Mouse (Mus musculus): ENCODE measurements around the gene Efl1.

Efl1 gene

DNA sequence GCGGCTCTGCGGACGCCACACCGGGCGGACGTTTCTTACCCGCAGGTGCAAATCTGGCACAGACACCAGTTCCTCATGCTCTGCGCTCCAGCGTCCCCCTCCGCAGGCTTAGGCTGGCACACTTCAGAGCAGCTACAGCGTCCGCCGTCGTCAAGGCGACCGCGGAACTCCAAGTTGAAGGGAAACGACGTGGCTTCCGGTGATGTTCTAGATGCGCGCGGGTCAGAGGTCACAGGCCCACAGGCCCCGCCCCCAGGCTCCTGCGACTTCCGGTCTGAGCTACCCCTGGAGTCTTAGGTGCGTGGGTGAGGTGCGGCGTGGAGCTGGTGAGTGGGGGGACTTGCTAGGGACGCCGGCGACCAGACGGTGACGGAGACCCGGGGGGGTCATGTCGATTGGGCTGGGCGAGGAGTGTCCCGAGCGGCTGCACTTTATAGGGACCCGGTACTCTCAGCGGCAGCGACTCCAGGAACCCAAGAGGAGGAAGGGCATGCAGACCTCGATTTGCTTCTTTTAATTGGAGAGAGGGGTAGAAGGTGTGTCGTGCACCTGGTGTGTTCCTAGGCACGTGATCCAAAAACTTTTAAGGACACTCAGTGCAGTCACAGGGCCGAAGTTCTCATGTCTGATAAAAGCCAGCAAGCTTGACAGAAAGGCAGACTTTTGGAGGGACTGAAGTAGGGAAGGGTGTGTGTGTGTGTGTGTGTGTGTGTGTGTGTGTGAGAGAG lies at the start of gene Efl1, which contains the start of gene Saxo2:
Gene Efl1, plus strand, starts transcription at position 262 of the 728 bp plus-strand sequence.
Gene Saxo2, minus strand, starts transcription at position 176 of the 728 bp plus-strand sequence.
- DNase-seq (ENCODE audit: low read depth, low spot score), result peak; percentile 86

DNA sequence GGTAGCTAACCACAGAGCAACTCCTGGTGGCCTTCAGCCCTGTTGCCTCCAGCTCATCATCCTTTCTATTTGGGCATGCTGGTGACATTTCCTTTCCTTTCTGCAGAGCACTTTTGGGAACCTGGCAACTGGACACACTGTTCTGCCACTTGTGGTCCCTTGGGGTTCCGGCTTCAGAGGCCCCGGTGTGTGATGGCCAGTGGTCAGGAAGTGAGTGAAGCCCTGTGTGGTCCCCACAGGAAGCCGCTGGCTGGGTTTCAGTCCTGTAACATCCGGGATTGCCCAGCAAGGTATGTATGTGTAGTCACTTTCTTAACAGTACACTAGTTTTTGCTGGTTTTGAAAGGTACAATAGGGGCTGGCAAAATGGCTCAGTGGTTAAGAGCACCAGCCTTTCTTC lies 46.4 kb upstream of the Efl1 start:
- DNase-seq (ENCODE audit: low read depth, low spot score), result no peak

DNA sequence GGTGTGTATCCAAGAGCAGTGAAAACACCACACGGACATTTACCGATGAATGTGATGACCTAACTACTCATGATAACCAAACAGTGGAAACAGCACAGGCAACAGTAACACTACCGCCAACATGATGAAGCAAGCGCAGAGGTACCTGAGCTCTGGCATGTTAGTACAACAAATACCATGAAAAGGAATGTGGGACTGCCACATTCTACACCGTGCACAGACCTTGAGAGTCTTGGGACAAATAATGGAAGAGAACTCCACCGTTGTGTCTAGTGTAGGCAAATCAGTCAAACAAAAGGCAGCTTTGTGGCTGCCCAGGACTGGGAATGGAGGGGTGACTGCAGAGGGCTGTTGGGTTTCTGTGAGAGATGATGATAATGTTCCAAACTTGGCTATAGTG lies 43.0 kb upstream of the Efl1 start:
- no peak for DNase-seq (ENCODE audit: low read depth, low spot score)

DNA sequence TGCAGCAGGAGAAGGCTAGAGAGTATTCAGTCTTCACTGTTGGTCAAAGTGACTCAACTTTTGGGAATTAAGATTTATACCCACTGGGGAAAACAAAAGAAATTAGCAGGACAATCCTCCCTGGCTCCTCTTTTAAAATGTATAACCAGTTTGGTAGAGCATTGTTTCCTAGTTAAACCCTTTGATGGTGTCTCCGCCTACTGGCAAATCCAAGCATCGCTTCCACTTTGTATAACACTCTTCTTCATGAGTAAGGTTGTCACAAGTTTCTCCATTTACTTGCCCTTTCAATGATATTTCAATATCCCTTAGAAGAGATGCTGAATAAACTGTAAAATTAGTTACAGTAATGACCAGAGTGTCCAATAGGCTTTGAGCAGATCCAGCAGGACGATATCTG lies 38.8 kb upstream of the Efl1 start:
- DNase-seq (ENCODE audit: low read depth, low spot score), result no peak

DNA sequence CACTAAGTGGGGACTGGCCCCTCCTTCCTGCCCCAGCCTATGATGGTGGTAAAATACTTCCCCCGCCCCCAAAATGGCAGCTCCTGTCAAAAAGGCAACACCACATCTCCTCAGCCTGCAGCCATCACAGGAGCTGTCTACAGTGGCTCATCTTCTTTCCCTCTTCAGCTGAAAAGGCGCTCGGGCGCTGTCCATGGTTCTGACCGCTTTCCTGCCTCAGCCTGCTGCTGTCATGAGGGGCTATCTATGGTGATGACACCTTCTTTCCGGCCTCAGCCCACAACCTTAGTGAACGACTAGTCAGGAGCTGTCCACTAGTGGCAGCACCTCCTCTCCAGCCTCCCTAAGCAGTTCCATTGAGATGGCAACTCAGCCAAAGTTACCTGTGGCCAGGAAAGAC lies 23.1 kb upstream of the Efl1 start:
- peak; percentile 57 for DNase-seq (ENCODE audit: low read depth, low spot score)

DNA sequence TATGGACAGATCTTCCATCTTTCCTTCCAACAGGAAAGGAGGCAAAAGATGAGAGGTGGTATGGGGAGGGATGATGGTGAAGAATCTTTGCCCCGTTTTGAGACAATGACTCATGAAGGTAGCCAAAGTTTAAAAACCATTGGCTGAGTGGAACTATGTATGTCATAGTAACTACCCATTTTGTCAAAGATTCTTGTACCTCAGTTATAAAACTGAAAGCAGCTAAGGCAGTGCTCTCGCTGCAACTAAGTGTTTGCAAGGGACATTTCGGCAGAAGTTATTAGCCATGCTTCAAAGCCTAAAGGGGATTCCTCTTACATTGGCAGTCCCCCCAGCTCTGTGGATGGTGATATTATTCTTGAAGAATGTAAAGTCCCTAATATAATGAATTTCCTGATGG lies 1.2 kb upstream of the Efl1 start:
- no peak for DNase-seq (ENCODE audit: low read depth, low spot score)

DNA sequence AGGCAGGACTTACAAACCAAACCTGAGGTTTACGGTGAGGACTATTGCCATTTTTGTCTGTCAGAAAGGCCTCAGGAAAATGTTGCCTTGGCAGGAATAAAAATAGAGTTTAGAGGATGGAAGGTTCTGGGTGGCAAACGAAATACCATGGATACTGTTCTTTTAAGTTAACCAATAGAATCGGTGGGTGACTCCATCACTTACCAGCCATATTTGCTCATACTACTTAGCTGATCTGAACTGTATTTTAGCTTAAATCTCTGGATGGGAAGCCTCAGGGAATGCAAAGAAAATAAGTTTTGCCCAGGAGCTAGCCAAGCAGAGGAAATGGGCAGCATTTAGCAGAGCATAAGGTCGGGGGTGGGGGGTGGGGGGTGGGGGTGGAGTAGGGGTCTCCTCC lies 505 bp upstream of the Efl1 start:
- DNase-seq (ENCODE audit: low read depth, low spot score), result no peak

DNA sequence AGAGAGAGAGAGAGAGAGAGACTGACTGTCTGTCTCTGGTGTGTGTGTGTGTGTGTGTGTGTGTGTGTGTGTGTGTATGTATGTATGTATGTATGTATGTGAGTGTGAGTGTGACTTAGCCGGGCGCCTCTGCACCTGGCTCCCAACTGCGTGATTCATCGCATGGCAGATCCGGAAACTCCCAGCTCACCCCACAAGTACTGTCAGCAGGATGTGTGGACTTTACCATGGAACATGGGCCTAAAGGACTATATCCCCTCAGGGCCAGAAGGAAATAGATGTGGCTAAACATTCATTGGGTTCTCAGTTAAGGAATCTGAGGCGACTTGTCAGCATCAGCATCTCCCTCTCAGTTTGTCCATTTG lies 649 bp downstream of the Efl1 start:
- DNase-seq (ENCODE audit: low read depth, low spot score), result no peak

DNA sequence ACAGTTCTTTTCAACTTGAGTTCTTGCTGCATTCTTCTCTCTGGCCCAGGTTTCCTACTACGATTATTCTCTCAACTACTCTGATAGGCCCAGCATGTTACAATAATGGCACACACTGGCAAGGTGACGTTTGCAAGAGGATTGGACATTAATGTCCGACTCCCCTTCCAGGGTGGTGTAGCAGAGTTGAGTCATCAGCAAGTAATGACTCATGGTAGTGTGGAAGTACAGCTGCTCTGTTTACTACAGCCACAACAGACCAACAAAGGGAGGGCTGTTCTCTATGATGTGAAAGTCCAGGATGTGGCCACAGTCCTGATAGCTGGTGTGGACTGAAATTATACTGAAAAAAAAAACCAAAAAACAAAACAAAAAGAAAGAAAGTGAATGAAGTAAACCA lies 16.2 kb downstream of the Efl1 start:
- DNase-seq (ENCODE audit: low read depth, low spot score), result no peak

DNA sequence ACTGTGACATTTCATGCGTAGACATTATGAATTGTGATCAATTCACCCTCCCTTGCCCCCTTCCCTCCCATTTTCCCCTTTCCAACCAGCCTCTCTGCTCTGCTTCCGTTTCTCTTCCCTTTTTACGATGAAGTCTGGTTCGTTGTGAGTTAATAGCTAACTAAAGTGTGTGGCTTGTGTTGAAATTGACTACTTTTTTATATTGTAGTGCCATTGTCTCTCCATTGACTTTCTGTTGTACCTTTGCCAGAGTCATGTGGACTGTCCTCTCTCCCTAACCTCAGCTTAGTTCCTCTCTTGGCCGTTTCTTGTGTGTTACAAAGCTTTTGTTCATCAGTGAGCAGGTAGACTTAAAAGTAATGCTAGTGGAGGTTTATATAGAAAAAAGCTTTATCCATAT lies 27.6 kb downstream of the Efl1 start:
- DNase-seq (ENCODE audit: low read depth, low spot score), result no peak

DNA sequence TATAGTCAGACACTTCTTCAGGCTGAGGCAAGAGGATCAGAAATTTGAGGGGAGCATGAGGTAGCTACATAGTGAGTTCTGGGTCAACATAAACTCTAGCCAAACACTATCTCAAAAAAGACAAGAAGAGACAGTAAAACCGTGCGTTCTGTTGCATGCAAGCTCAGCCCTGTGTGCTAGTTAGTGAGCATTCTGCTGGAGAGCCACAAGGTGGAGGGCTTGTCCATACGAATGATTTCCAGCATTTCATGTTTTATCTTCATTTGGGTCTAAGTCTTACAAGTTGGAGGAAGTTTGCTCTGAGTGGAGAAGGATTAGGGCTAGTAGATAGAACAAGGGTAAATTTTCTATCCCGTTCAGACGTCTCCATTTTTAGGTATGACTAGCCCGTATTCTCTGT lies 28.4 kb downstream of the Efl1 start:
- no peak for DNase-seq (ENCODE audit: low read depth, low spot score)

DNA sequence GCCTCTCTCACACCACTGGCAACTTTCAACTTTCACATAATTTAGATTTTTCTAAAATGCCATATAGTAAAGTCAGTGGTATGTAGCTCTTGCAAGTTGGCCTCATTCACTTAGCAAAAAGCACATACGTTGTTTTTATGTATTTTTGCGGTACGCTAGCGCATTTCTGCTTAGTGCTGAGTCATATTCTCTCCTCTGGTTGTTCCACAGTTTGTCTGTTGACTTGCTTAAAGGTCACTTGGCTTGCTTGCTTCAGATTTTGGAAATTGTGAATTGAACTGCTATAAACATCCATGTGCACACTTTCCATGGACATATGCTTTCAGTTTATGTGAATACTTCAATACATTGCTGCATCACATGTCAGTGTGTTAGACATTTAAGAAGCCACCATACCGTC lies 31.5 kb downstream of the Efl1 start:
- DNase-seq (ENCODE audit: low read depth, low spot score), result no peak

DNA sequence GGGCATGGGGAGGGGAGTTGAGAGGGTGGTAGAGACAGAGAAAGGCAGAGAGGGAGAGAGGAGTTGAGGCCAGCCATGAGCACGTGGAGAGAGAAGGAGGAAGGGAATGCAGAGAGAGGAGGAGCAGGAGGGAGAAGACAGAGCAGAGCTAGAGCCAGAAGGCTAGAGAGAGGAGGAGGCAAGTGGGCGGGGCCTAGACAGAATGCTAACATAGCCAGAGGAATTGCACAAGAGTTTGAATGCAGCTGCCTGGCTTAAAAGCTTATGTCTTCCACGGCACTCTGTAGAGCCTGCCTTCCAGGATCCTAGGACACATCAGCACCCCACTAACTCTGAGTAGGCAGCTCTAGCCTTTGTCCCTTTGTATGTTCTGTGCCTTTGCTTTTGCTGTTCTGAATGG lies 40.3 kb downstream of the Efl1 start:
- DNase-seq (ENCODE audit: low read depth, low spot score), result no peak

DNA sequence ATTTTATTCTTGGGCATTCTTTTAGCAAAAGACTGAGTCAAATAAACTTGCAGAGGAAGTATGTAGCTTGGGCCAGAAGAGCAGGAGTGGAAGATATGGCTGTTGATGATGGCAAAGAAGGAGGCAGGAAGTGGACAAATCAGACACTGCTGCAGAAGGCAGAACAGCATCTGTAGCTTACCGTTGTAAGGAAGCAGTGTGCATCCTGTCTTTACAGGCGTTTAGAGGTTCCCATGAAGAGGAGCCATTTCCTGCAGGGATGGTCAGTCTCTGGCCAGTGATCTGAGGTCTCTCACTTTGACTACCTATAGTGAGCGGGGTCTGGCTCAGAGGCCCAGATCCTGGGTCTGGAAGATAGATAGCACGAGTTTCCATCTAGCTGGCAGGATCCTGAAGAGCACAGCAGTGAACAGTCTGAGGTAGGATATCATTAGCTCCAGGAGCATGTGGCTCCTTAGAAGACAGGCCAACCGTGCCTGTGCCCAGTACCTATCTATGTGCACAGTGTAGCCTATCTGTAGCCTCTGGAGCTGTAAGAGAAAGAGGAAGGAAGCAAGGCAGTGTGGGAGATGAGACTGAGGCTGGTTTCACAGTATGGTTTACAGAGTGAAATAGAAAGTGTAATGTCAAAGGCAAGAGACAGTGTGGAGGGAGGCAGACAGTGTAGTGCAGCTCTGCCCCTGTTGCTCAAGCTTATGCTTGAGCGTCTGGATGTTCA lies 42.8 kb downstream of the Efl1 start:
- DNase-seq (ENCODE audit: low read depth, low spot score), result no peak

DNA sequence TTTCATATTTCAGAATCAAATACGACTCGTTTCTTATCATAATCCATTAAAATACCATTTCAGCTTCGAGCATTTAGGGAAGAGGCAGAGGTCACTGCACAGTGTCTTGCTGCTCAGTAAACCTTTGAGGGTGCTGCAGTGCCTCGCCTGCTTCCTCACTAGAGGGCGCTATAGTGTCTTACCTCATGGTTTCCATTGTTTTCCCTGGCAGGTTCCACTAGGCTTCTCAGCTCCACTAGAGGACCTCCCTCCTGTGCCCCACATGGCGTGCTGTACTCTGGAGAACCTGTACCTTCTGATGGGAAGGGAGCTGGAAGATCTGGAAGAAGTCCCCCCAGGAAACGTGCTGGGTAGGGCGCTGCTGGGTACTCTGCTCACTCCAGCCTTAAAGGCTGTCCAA lies 49.3 kb downstream of the Efl1 start:
- no peak for DNase-seq (ENCODE audit: low read depth, low spot score)

DNA sequence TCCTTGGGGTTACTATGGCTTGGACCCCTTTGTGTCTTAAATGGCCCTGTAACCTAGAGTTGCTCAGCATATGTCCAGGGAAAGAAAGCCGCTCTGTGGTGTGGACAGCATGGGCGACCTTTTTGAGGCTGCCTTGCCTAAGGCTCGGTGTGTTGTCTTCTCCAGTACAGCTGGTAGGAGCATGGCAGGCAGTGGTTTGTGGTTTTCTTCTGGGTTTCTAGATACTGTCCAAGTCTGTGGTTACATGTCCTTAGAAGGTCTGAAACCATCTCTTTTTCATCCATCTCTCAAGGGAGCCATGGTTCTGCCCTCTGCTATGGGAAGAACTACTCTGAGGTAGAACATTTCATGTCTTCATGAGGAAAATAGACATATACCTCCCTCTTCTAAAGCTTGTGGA lies 50.6 kb downstream of the Efl1 start:
- DNase-seq (ENCODE audit: low read depth, low spot score), result no peak

DNA sequence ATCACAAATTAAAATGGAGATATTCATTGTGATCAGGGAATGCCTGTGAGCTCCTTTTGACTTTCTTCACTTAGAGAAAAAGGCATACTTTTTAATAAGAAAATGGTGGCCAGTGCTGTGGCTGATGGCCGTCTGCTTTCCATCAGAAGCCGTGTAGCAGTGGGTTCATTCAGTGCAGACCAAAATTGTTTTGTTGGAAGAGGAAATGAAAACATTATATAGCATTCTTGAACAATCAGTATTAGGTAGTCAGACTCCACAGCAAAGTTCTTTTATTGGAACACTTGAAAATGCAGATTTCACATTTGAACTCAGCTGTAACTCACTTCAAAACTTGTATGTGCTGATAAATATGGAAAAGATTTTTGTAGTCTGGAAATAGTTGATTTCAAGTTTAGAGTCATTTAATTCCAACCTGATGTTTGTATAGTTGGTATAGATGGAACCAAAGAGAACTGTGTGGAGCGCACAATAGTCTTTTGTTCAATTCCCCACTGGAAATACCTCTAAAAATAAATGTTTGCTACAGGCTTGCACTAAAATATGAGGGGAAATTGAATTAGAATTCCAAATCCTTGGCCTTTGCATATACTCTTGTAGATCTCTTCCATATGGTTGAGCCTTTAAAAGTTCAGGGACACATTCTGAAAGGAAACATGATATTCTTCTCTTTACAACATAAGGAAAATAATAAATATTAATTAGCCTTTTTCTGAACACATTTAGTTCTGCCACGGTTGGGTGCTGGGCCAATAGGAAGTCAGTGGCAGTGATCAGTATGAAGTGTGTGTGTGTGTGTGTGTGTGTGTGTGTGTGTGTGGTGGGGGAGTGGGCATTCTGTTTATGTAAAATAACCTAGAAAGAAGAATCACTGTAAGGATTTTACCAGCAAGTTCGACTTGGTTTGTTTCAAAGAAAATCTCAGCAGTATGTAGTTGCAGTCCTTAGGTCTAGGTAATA lies 54.2 kb downstream of the Efl1 start:
- DNase-seq (ENCODE audit: low read depth, low spot score), result no peak

DNA sequence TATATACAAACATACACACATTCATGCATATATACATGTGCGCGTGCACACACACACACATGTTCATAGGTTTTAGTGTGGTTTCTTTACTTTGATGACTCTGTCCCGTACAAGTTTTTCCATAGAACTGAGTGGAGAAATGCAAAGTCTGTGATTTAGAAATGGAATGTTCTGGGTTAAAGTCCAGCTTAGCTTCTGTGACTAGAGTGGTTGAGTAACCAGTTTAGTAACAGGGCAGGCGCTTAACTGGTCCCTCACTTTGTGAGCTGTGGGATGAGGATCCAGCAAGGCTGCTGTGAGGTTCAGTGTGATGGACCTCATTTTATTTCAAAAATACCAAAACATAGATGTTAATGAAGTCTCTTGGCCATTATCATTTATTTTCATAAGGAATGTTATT lies 60.8 kb downstream of the Efl1 start:
- no peak for DNase-seq (ENCODE audit: low read depth, low spot score)

DNA sequence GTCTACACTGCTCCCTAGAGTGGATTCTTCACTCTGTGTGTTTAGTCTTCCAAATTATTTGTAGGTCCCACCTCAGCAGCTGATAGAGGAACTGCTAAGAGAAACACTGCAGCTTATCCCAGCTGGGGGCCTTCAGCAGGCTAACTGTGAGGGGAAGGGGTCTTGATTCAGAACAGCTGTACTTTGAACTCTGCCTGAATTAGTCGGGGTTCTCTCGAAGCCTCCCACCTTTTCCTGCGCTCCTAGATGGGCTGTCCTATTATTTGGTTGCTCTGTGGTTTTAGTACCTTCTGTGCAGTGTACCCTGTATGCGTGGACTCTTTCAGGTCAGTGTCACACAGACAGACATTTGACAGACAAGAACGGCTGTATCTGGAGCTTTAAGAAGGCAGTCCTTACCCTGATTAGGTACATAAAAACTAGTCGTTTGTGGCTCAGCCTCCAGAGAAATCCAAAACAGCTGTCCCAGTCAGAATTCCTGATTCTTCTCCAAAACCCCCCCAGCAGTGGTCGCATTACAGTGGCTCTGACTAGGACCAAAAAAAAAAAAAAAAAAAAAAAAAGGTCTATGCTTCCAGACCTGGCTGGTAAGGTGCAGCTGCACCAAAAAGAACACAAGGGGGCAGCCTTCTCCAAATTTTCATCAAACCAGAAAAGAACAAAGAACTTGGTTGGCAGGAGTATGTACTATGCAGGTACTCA lies 66.9 kb downstream of the Efl1 start:
- no peak for DNase-seq (ENCODE audit: low read depth, low spot score)

DNA sequence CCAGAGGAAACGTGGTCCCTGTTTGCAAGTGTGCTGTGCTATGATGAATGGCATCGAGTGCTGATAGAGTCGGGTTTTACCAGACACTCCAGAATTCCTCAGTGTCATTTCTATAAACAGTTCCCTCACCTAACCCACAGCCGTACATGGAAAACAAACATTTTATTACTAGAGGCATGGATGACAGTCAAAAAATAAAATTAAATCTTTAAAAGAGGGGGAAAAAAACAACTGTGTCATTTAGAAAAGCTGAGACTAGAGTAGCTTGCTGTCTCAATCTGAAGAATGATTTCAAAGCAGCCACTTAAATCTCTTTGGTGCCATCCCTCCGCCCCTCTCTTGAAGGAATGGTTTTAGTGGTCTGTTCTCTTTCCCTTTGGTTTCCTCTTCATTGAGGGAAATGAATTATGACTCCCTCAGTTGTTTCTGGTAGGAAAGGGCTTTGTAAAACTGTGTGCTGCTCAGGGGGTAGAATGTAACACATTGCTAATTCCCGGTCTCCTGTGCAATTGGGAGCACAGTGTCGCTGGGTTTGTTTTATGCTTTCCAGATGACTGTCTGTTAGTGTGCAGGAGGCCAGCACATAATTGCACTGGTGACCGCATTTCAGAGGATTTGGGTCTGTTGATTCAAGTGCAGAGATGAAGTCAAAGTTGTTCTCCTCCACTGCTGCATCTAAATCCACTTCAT lies 67.6 kb downstream of the Efl1 start:
- no peak for DNase-seq (ENCODE audit: low read depth, low spot score)

DNA sequence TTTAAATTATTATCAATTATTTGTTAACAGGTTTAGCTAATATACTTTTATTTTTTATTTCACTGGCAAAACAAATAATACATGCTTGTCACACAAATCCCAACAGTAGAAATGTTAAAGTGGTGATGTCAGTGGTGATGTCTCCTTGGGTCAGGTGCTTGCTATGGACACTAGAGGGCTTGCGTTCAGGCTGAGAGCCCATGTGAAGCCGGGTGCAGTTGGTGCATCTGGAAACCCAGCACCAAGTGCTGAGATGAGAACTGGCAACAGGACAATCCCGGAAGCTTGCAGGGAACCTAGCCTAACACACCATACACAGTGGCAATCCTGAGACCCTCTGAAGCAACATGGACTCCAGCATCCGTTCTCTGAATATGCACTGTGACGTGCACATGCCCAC lies 70.9 kb downstream of the Efl1 start:
- DNase-seq (ENCODE audit: low read depth, low spot score), result no peak

All from WW6 (cell line).